Mouse (Mus musculus) kidney, postnatal 25 days (tissue): ENCODE data around the gene Reps1.

Source experiments
- DNase-seq, 2 experiments: peaks; one replicate each; pipeline ENCODE4 v3.0.0; 2021; ENCODE audit warnings: mixed read lengths in 2 of 2

The Reps1 gene

GRCm38 (mm10) chr10:18055696-18056390 lies at the start of gene Reps1:
Reps1 (plus strand) TSS chr10:18055861.
- DNase-seq: no peak

DNA sequence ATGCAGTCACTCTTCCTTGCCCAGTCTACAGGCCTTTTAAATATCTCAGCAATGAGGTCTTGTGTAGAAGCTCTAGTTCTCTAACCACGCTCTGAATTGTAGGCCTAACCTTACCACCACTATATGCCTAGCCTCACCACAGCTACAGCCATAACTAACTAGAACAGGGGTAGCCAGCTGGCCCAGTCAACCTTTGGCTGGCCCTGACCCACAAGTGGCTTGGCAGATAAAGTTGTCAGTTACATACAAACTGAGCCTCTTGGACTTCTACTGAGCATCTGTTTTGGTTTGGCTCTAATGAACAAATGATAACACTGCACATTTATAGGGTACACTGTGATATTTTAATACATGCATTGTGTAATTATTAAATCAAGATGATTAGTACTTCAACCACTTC lies 48.9 kb upstream of the Reps1 start:
- no peak for DNase-seq

GRCm38 (mm10) chr10:18007243-18007642 lies 48.4 kb upstream of the Reps1 start:
- no peak for DNase-seq

DNA sequence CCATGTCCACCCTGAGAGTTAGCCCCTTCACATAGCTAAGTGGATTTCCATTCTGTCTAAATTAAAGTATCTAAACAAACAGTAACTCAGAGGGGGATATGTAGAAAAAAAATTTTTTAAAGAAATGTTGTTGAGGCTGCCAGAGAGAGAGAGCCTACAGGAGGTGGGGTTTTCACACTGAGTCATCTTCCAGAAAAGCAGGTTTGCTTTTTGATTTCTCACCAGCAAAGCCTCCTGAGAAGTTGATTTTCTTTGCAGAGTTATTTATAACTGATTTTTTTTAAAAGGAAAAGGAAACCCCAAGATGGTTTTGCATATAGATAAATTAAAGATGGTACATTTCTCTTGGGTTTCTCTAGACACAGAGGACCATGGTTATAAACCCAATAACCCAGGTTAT lies 47.5 kb upstream of the Reps1 start:
- DNase-seq: no peak

DNA sequence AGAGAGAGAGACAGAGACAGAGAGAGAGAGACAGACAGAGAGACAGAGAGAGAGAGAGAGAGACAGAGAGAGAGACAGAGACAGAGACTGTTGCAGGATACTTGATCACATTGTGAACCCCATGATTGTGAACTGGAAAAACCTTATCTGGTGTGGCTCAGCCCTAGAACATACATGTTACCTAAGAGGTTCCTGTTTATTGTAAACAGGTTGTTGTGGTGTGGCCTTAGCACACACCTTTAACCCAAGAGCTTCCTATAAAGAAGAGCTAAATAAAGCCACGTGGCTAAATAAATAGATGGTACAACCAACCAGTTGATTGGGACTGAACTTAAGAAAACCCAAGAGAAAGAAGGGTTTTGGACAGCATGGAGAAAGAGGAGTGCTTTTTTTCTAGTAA lies 45.9 kb upstream of the Reps1 start:
- DNase-seq: no peak

DNA sequence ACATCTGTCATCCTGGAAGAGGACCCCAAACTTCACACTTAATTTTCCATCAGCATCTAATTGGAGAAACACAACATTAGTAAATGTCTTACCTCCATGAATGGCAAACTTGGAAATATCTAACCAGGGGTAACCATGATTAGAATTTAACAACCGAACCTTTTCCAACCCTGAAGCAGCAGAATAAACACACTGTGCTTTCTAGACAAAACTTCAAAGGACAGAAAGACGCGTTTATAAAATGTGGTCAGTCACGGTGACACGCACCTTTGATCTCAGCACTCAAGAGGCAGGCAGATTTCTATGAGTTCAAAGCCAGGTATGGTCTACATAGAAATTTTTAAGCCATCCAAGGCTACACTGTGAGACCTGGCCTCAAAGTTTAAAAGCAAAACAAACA lies 43.9 kb upstream of the Reps1 start:
- no peak for DNase-seq

- DNase-seq: no peak
Observed at GRCm38 (mm10) chr10:18020443-18020842, 35.2 kb upstream of the Reps1 start.

- no peak for DNase-seq
Observed at GRCm38 (mm10) chr10:18020846-18021245, 34.8 kb upstream of the Reps1 start.

- no peak for DNase-seq
Observed at GRCm38 (mm10) chr10:18021576-18022311, 33.9 kb upstream of the Reps1 start.

- peak; percentile 88 to 89 for DNase-seq
Observed at GRCm38 (mm10) chr10:18022312-18022711, 33.3 kb upstream of the Reps1 start.

DNA sequence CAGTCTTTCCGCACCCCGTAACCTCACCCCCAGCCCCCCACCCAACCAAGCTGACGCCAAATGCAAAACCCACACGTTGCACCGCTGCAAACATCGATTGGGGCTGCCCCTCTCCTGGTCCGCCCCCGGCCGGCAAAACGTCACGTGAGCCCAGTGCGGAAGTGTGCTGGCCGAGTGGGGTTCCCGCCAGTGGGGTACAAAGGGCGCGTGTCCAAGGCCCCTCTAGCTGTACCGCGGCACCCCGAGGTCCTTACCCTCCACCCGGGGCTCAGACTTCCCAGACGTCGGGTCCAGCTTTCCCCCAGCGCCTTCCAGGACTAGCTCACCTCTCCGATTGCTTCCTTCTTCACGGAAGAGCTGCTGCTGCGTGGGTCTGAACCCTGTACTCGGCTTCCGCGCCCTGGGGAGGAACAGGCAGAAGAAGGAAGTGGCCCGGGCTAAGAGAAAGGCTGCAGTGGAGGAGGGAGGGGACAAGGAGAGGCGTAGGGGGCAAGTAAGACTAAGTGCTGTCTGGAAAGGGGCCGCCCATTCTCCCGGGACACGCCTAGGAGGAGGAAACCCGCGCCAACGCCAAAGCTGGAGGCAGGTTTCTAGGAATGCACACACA lies 32.8 kb upstream of the Reps1 start, which contains the start of gene Abracl:
Abracl (minus strand) TSS at position 548 of the 607 bp plus-strand sequence.
- peak; percentile 78 to 90 for DNase-seq

DNA sequence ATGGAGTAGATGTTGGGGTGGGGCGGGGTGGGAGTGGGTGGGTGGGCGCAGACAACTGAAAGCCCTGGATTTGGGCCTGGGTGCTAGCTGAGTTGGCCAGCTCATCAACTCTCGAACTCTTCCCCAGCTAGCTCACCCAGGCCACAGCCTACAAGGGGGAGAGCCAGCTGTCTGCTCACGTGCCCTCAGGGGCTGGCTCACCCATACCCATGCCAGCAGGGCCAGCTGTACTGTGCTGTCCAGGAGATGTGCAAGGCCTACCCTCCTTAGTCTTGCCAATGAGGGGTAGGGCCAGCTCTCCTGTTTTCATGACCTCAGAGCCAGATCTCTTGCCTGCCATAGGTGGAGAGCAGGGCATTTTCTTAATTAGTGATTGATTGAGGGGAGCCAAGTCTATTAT lies 21.3 kb upstream of the Reps1 start:
- DNase-seq: no peak

DNA sequence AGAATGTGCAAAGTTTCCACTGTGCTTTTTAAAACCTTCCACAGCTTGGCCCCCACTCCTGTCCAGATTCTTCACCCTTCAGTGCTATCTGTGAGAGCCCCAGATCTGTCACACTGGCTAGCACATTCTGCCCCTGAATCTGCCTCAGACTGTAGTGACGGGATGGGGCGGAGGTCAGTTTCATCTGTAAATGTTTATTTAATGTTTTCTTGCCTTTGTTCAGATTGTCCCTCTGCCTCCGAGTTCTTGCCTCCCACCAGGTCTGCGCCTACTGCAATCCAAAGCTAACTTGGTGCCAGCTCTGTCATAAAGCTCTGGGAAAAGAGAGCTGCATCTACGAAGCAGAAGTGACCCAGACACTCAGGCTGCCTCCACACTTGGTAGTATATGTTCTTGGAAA lies 18.8 kb upstream of the Reps1 start:
- peak in 1 of 2 experiments; percentile 18 for DNase-seq

DNA sequence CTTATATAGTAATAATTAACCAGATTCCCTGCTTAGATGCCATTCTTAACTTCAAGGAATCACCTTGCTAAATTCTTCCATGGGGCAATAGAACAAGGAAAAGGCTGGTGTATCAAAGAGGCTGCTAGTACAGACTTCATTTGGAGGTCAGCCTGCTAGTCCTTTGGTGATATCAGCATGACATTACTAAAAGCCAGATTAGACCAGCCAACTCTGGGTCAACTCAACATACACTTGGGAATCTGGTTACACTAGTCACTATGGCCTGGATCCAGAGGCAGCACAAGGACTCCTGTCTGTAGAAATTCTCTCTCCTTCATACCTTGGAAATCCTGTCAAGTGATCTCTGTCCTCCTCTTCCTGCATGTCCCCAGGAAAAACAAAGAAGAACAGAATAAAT lies 9.3 kb upstream of the Reps1 start:
- DNase-seq: no peak

DNA sequence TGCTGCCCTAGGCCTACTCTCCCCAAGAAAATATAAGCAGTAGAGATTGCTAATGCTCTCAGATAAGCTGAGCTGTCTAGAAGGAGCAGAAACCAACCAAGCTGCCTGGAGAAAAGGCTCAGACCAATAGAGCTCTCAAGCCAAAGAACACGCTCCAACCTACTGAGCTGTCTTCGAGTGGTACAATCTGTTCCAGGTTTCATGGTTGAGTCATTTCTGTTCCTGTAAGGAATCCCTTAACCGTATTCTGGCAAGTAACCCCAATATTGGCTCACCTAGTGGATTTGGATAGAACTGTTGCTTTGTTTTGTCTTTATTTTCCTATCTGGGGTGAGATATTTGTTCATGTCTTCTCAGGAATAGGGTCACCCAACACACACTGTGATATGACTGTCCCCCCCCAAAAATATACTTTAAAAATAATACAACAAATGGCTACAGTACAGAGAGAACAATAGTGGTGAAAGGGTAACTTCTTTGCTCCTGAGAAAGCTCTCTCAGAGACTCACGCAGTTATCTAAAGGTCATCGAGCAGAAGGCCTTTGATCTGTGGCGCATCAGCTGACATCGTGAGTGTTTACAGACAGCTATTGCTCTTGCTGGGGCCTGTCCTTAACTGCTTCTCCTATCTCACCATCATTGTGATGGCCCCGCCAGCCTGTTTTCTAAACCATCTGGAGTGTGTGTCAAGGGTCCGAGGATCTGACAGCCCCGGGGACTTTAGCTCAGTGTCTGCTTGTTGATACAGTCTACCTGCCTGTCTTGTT lies 8.1 kb upstream of the Reps1 start:
- no peak for DNase-seq

- peak; percentile 81 to 92 for DNase-seq
Observed at GRCm38 (mm10) chr10:18055009-18055695, 509 bp upstream of the Reps1 start.

GRCm38 (mm10) chr10:18056391-18056745 lies 707 bp downstream of the Reps1 start:
- no peak for DNase-seq

- DNase-seq: no peak
Observed at GRCm38 (mm10) chr10:18058681-18059338, 3.1 kb downstream of the Reps1 start.

DNA sequence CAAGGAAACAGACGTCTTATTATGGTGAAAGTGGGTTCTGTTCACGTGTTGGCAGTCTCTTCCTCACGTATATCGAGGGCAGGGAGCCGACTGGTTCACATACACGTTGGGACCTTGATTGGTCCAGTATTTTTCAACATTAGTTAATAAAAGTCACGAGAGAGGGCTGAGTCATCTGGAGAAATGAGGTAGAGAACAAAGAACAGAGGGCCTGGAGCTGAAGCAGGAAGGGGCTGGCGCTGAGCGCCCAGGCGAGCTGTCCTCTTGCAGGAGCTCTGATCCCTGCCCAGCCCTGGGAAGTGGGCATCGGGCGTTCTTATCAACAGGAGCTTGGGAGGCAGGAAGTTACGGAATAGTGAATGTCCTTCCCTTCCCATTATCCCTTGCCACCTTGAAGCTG lies 4.1 kb downstream of the Reps1 start:
- DNase-seq: no peak

GRCm38 (mm10) chr10:18060778-18061177 lies 5.1 kb downstream of the Reps1 start:
- DNase-seq: no peak

GRCm38 (mm10) chr10:18061533-18061932 lies 5.9 kb downstream of the Reps1 start:
- no peak for DNase-seq

DNA sequence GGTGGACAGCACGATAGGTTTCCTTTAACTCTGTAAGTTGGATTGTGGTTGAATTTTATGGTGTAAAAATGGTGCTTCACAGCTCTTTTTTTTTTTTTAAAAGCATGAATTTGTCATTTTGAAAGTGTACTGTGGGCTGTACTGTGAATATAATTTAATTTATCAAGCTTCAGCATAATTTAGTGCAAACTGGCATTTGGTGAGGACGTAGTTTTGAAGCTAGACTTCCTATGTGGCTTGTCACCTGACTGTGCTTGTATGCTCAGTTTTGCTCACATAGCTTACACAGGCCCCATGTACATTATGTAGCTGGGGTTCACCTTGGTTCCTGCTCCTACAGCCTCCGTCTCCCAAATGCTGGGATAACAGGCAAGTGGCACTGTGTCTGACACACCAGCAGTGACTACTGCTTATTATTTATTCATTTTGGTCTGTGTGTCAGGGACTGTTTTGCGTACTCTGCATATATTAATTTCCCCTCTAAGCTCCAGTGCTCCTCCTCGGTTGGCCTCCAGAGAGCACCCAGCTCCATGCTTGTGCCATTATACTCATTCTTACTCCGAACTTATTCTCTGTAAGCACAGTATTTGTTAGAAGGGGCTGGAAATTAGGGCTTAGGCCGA lies 9.1 kb downstream of the Reps1 start:
- DNase-seq: no peak
